Mouse (Mus musculus) erythroblast, embryonic 14.5 days (primary cell): ENCODE measurements around the gene Itga9.

Source experiments
- GATA1 ChIP-seq: IDR thresholded peaks from 2 replicates; pipeline ENCODE4 v1.6.1; 2012; ENCODE audit warnings: low read length, inconsistent platforms, mixed read lengths
- TAL1 ChIP-seq: IDR thresholded peaks from 3 replicates; pipeline ENCODE4 v1.6.1; 2012; ENCODE audit warnings: low read length, inconsistent platforms, mixed read lengths

DNA sequence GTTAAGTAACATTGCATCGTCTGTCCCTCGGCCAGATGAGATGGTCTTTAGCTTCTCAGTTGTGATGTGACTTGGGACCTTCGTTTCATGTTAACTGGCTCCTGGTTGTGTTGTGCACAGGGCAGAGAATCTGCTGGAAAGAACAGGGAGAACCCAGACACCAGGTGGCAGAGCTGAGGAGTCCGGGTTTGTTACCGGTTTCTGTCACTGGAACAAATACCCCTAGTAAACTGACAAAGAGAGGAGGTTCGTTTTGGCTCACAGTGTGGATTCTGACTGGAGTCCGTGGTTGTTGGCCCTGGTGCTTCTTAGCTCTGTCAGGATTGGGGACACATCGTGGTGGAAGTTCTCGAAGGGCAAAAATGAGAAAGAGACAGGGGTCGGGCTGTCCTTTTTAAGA, 3.6 kb downstream of the Itga9 start:
- TF ChIP-seq TAL1 (no peak), GATA1 (no peak)
